Mouse (Mus musculus) ES-E14 (cell line): ENCODE measurements around the gene Ankfy1. TPM values are rescaled to one million over a fixed set of nuclear protein-coding genes. Genes with fewer than 3 reads are reported as not detected.
A peak's percentile ranks its signal among the peaks of the same experiment; 100 is the strongest.

Experiments
- DNase-seq: peaks from one replicate; pipeline ENCODE4 v3.0.0-alpha.2; 2013; ENCODE audit warnings: low read depth, low spot score
- H3K27ac ChIP-seq: 2 replicates; pipeline ENCODE4 v1.5.1; 2012; ENCODE audit warnings: low read depth, mild to moderate bottlenecking, low read length, moderate library complexity, mixed read lengths; ENCODE audit not compliant: poor library complexity, insufficient read depth, severe bottlenecking
- H3K36me3 ChIP-seq: 2 replicates; pipeline ENCODE4 v1.6.1; 2012; ENCODE audit warnings: mild to moderate bottlenecking, low read length, moderate library complexity, mixed read lengths; ENCODE audit not compliant: control insufficient read depth, poor library complexity, insufficient read depth, severe bottlenecking
- H3K4me1 ChIP-seq, 2 experiments: fragments of 150-350 bp in 1 of 2; sonication (generic) in 1 of 2; 2 replicates each; pipeline ENCODE4 v1.6.1; 2012; ENCODE audit warnings: low read length in 2 of 2, mild to moderate bottlenecking in 1 of 2, mixed read lengths in 1 of 2; ENCODE audit not compliant: control insufficient read depth in 2 of 2, insufficient read depth in 2 of 2, poor library complexity in 1 of 2
- H3K4me3 ChIP-seq, 2 experiments: fragments of 150-350 bp in 1 of 2; sonication (generic) in 1 of 2; 2 replicates each; pipeline ENCODE4 v1.5.1; 2012; ENCODE audit warnings: low read length in 2 of 2, low read depth in 1 of 2, mild to moderate bottlenecking in 1 of 2, mixed read lengths in 1 of 2; ENCODE audit not compliant: insufficient read depth in 1 of 2, poor library complexity in 1 of 2, severe bottlenecking in 1 of 2
- H3K9ac ChIP-seq: 2 replicates; pipeline ENCODE4 v1.6.1; 2012; ENCODE audit warnings: low read depth, mild to moderate bottlenecking, low read length, mixed read lengths; ENCODE audit not compliant: poor library complexity, insufficient read depth, severe bottlenecking
- H3K9me3 ChIP-seq: fragments of 150-350 bp; sonication (generic); 2 replicates; pipeline ENCODE4 v1.6.1; 2012; ENCODE audit warnings: low read depth, mild to moderate bottlenecking, low read length; ENCODE audit not compliant: control insufficient read depth, insufficient read depth
- CHD2 ChIP-seq: IDR thresholded peaks from 2 replicates; pipeline ENCODE4 v1.6.1; 2014; ENCODE audit warnings: mild to moderate bottlenecking, low read depth, low read length, inconsistent platforms
- HCFC1 ChIP-seq: IDR thresholded peaks from 2 replicates; pipeline ENCODE4 v1.6.1; 2012; ENCODE audit warnings: low read length, inconsistent platforms, borderline replicate concordance; ENCODE audit not compliant: insufficient read depth
- MAFK ChIP-seq: IDR thresholded peaks from 2 replicates; pipeline ENCODE4 v1.6.1; 2014; ENCODE audit warnings: mild to moderate bottlenecking, low read depth, low read length, inconsistent platforms; ENCODE audit not compliant: insufficient read depth
- ZC3H11A ChIP-seq: IDR thresholded peaks from 2 replicates; pipeline ENCODE4 v1.6.1; 2012; ENCODE audit warnings: low read depth, mild to moderate bottlenecking, inconsistent platforms, low read length, borderline replicate concordance
- ZNF384 ChIP-seq: IDR thresholded peaks from 2 replicates; pipeline ENCODE4 v1.6.1; 2012; ENCODE audit warnings: low read depth, low read length, inconsistent platforms
- in situ Hi-C, 2 experiments: fragments of 600-800 bp; cut with MboI; formaldehyde crosslinking; loops; one replicate each; pipeline ENCODE4 v1.15.1; 2025; ENCODE audit warnings: low sequenced_read_pairs in 2 of 2, inconsistent platforms in 1 of 2; ENCODE audit not compliant: unreplicated experiment in 2 of 2
- total RNA-seq: library from RNA; depleted of rRNA; stranded (reverse); fragments of 300-350 nt; gene quantifications from 2 replicates; pipeline ENCODE4 v1.2.3, GENCODE M21; 2012; rRNA removed

The Ankfy1 gene
- total RNA-seq: 29.8 and 31.5 TPM in 2 replicates

DNA sequence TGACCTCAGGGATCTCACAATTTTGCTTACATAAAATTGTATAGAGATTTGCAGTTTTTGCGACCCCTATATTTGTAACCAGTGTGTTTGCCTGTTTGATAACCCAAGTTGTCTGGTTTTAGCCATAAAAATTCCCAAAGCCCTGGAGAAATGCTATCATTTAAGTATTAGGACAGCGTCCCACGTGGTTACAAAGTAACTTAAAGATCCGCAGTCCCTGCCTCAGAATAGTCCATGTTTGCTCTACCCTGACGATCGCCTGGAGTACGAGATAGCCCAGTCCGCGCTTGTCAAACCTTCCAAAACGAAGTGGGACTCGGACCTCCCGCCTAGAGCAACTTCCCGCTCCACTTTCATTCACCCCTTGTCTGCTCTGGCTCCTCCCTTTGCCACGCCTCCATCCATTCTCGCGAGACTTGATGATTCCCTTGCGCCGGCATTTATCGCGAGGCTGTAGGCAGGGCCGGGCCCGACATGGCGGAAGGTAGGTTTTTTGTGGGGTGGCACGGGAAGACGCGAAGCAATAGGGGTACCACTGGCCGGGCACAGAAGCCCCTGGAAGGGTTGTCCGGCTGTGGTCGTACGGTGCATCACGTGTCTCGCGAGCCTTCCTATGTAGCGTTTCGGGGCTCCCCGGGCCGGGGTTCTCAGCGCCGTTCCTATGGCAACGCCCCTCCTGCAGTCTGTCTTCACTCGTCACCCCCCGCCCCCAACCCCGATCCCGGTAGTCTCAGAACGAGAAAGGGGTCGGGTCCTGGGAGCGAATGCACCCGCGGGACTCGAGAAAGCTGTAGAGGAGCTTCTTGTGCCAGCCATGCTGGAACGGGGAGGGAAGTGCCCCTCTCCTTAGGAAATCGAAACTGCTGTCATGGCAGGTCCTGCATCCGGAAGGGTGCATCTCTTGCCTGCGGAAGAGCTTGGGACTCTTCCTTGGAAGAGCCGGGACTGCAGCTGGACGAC lies at the start of gene Ankfy1:
Ankfy1 (plus strand) TSS at position 456 of the 960 bp plus-strand sequence.
- H3K4me3 ChIP-seq: peak within 1 kb of the TSS; percentile 64 to 88
- peak within 1 kb of the TSS; percentile 91 for H3K9ac ChIP-seq
- peaks cover 4 to 8% of the 10 kb centered on the region in 2 experiments for H3K4me1 ChIP-seq
- H3K27ac ChIP-seq: 0 out of 2 replicates have a peak within 1 kb of the TSS, but pooled peaks have one; percentile 56
- in situ Hi-C loops: no loop called here
- DNase-seq: peak; percentile 97
- no peaks in the 10 kb centered on the region for H3K9me3 ChIP-seq
- TF ChIP-seq ZNF384: no peak
- no peak for TF ChIP-seq ZC3H11A
- TF ChIP-seq MAFK: no peak
- TF ChIP-seq CHD2: peak; percentile 99
- peak; percentile 71; the same call in 1 of the 2 replicates for TF ChIP-seq HCFC1
- peaks cover 2% of the 10 kb centered on the region; the same call in 1 of the 2 replicates for H3K36me3 ChIP-seq

DNA sequence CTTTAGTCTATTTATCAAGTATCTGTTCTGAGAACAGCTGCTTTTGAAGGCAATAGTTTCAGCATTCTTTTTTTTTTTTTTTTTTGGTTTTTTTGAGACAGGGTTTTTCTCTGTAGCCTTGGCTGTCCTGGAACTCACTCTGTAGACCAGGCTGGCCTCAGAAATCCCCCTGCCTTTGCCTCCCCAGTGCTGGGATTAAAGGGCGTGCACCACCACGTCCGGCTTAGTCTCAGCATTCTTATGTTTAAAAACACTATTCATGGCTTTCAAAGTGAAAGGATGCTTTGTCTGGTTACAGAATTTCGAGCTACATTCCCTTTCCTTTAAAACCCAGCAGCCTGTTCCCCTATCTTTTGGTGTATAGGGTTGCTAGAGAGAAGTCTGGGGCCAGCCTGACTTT lies 47.1 kb upstream of the Ankfy1 start:
- Histone ChIP-seq H3K4me3 (no peak overlapping the region), H3K9me3 (no peaks in the 10 kb centered on the region), H3K4me1 (peaks cover 0 to 9% of the 10 kb centered on the region in 2 experiments; a peak in 2 of 4 replicates), H3K9ac (no peak overlapping the region), H3K36me3 (no peaks in the 10 kb centered on the region), H3K27ac (no peak overlapping the region; the same call in 1 of the 2 replicates)
- peak; percentile 20 for DNase-seq
- in situ Hi-C loops: no loop called here
- TF ChIP-seq CHD2: no peak
- peak; percentile 55; the same call in 1 of the 2 replicates for TF ChIP-seq ZNF384

- H3K4me1 ChIP-seq: peaks cover 0 to 9% of the 10 kb centered on the region in 2 experiments; a peak in 2 of 4 replicates
- H3K4me3 ChIP-seq: no peak overlapping the region
- H3K9ac ChIP-seq: no peak overlapping the region
- H3K9me3 ChIP-seq: no peaks in the 10 kb centered on the region
- in situ Hi-C loops: no loop called here
- H3K36me3 ChIP-seq: no peaks in the 10 kb centered on the region
- no peak overlapping the region for H3K27ac ChIP-seq
- TF ChIP-seq CHD2: no peak
- no peak for TF ChIP-seq ZC3H11A
- TF ChIP-seq HCFC1: no peak
- no peak for TF ChIP-seq MAFK
- no peak for TF ChIP-seq ZNF384
- DNase-seq: no peak
Measured at GRCm38 (mm10) chr11:72645386-72645785, 44.4 kb upstream of the Ankfy1 start.

- in situ Hi-C loops: no loop called here
Measured at GRCm38 (mm10) chr11:72650347-72650746, 39.5 kb upstream of the Ankfy1 start.

More at GRCm38 (mm10) chr11:72650347-72650746, 39.5 kb upstream of the Ankfy1 start:
- no peak for DNase-seq
- no peaks in the 10 kb centered on the region for H3K36me3 ChIP-seq
- H3K4me3 ChIP-seq: no peak overlapping the region
- TF ChIP-seq ZNF384: no peak
- TF ChIP-seq CHD2: no peak
- no peak for TF ChIP-seq ZC3H11A
- TF ChIP-seq HCFC1: no peak
- no peaks in the 10 kb centered on the region for H3K4me1 ChIP-seq
- no peak overlapping the region for H3K9ac ChIP-seq
- H3K27ac ChIP-seq: no peak overlapping the region
- no peaks in the 10 kb centered on the region for H3K9me3 ChIP-seq
